ENCODE assay signal across 9 mouse cellular contexts in the genomic region with DNA sequence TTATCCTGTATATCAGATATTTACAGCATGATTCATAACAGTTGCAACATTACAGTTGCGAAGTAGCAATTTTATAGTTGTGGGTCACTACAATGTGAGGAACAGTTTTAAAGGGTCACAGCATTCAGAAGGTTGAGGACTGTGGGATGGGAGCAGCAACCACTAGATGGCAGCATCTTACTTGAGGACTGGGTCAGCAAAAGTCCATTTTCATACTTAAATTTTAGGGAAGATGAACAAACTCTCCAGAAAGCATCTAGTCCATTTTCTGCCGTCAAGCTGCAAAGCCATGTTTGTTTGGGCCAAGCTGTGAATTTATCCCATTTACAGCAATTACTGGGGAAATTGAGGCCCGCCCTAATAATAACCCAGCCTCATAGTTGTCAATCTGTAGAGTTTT. TPM values are rescaled to one million over a fixed set of nuclear protein-coding genes. Genes with fewer than 3 reads are reported as not detected.
A peak's percentile ranks its signal among the peaks of the same experiment; 100 is the strongest.
DNase-seq lines count a peak whose midpoint lies in the region; ATAC-seq and TF ChIP-seq lines count a peak whose summit lies in the region.
"Had no signal": no experiment of that assay in that cellular context is flagged by ENCODE, and none has a peak within 500 bp of the region (broad histone marks: within the 10 kb centered on the region; RNA-seq: fewer than 3 reads in every experiment).

No protein-coding gene starts in this region.

- no peak overlapping the region for H3K9ac ChIP-seq in hindbrain, embryonic 14.5 days
- no peak overlapping the region for H3K9ac ChIP-seq in limb, embryonic 14.5 days (ENCODE audit: low read depth, low read length, severe bottlenecking)
- no peak overlapping the region for H3K9ac ChIP-seq in stomach, postnatal 0 days (ENCODE audit: low read length)
- H3K9ac ChIP-seq: limb, embryonic 12.5 days had no signal

- peak; percentile 88 for ATAC-seq in frontal cortex, adult (ENCODE audit: low TSS enrichment)
- ATAC-seq in hindbrain, embryonic 14.5 days (ENCODE audit: low FRiP score) = 0 out of 2 replicates have a peak, but pooled peaks have one; percentile 52
- no peak for ATAC-seq in limb, embryonic 14.5 days (ENCODE audit: low FRiP score, low read depth)
- no peak for ATAC-seq in stomach, postnatal 0 days (ENCODE audit: low FRiP score, low TSS enrichment)

- peak; percentile 86 for TF ChIP-seq CTCF in stomach, postnatal 0 days (IDR thresholded peaks at IDR 0.05; ENCODE audit: low read depth)

- H3K4me3 ChIP-seq in hindbrain, embryonic 14.5 days (replicated peaks; ENCODE audit: low read length) = no peak overlapping the region
- no peak overlapping the region for H3K4me3 ChIP-seq in limb, embryonic 14.5 days (replicated peaks; ENCODE audit: low read length)
- no peak overlapping the region for H3K4me3 ChIP-seq in stomach, postnatal 0 days (ENCODE audit: low read depth, low read length)
- H3K4me3 ChIP-seq: limb, embryonic 12.5 days had no signal

- no peaks in the 10 kb centered on the region for H3K4me1 ChIP-seq in hindbrain, embryonic 14.5 days (replicated peaks; ENCODE audit: control insufficient read depth, insufficient read depth, low read length)
- H3K4me1 ChIP-seq in limb, embryonic 14.5 days (ENCODE audit: control insufficient read depth, insufficient read depth, low read length) = peaks cover 4% of the 10 kb centered on the region
- H3K4me1 ChIP-seq in stomach, postnatal 0 days (replicated peaks; ENCODE audit: control insufficient read depth, insufficient read depth) = no peaks in the 10 kb centered on the region

- DNase-seq in frontal cortex, postnatal 10 days (ENCODE audit: low spot score in 2 of 2) = no peak
- peak; percentile 48 for DNase-seq in urinary bladder, postnatal 14 days (ENCODE audit: low spot score)
- no peak for DNase-seq in urinary bladder, postnatal 10 days (ENCODE audit: low spot score)
- DNase-seq in cerebellum, postnatal 14 days = peak; percentile 80 to 84
- DNase-seq in hindbrain, embryonic 14.5 days (ENCODE audit: low spot score) = peak; percentile 67
- peak; percentile 67 for DNase-seq in limb, embryonic 14.5 days (ENCODE audit: low spot score)
- DNase-seq in stomach, postnatal 0 days (ENCODE audit: low spot score) = peak; percentile 32

- no peak for TF ChIP-seq POLR2A in limb, embryonic 14.5 days (IDR thresholded peaks at IDR 0.05; ENCODE audit: borderline replicate concordance, extremely low read depth, insufficient read depth, insufficient read length)

- H3K4me2 ChIP-seq in hindbrain, embryonic 14.5 days (replicated peaks) = no peak overlapping the region
- no peak overlapping the region for H3K4me2 ChIP-seq in limb, embryonic 14.5 days (replicated peaks; ENCODE audit: low read depth, low read length, severe bottlenecking)
- no peak overlapping the region for H3K4me2 ChIP-seq in stomach, postnatal 0 days (replicated peaks; ENCODE audit: low read depth)
- H3K4me2 ChIP-seq: limb, embryonic 12.5 days had no signal

- H3K9me3 ChIP-seq in hindbrain, embryonic 14.5 days (ENCODE audit: control insufficient read depth, low read length) = no peaks in the 10 kb centered on the region
- H3K9me3 ChIP-seq in limb, embryonic 14.5 days (ENCODE audit: control insufficient read depth, low read length) = no peaks in the 10 kb centered on the region
- H3K9me3 ChIP-seq in stomach, postnatal 0 days (ENCODE audit: control insufficient read depth, low read length) = no peaks in the 10 kb centered on the region
- H3K9me3 ChIP-seq: limb, embryonic 12.5 days had no signal

- 64% methylated on average over 3 of the region's 3 CpGs for WGBS in hindbrain, embryonic 14.5 days
- WGBS in limb, embryonic 14.5 days = 52% methylated on average over 3 of the region's 3 CpGs
- 52% methylated on average over 3 of the region's 3 CpGs for WGBS in stomach, postnatal 0 days

- no peaks in the 10 kb centered on the region for H3K27me3 ChIP-seq in hindbrain, embryonic 14.5 days (ENCODE audit: control insufficient read depth, insufficient read depth, low read length)
- H3K27me3 ChIP-seq in limb, embryonic 14.5 days (ENCODE audit: control insufficient read depth, insufficient read depth, low read length) = no peaks in the 10 kb centered on the region
- no peaks in the 10 kb centered on the region for H3K27me3 ChIP-seq in stomach, postnatal 0 days (ENCODE audit: control insufficient read depth, insufficient read depth, low read length)
- H3K27me3 ChIP-seq: limb, embryonic 12.5 days had no signal

- no peak overlapping the region for H3K27ac ChIP-seq in hindbrain, embryonic 14.5 days
- no peak overlapping the region for H3K27ac ChIP-seq in limb, embryonic 14.5 days (replicated peaks; ENCODE audit: low read depth, low read length)
- no peak overlapping the region for H3K27ac ChIP-seq in stomach, postnatal 0 days (replicated peaks)
- H3K27ac ChIP-seq: limb, embryonic 12.5 days had no signal

- H3K36me3 ChIP-seq in hindbrain, embryonic 14.5 days (replicated peaks; ENCODE audit: control insufficient read depth, insufficient read depth) = 0 out of 2 replicates have a peak, but pooled peaks cover 4% of the 10 kb centered on the region
- H3K36me3 ChIP-seq in limb, embryonic 14.5 days (ENCODE audit: control insufficient read depth, insufficient read depth, low read length) = no peaks in the 10 kb centered on the region
- no peaks in the 10 kb centered on the region for H3K36me3 ChIP-seq in stomach, postnatal 0 days (ENCODE audit: control insufficient read depth, insufficient read depth, low read length)
- H3K36me3 ChIP-seq: limb, embryonic 12.5 days had no signal

- TF ChIP-seq EP300 in stomach, postnatal 0 days (optimal IDR thresholded peaks at IDR 0.05) = no peak

RNA-seq across cellular contexts. Expression of a gene that starts 55.9 kb away (rescaled TPM):
- 85.8 and 95.7 TPM in 2 replicates for polyA plus RNA-seq in hindbrain, embryonic 14.5 days (2014; fragmentation: Nextera tagmentation; extraction: Ambion mirVana)
- polyA plus RNA-seq in limb, embryonic 14.5 days (2012; rRNA removed) = 27.3 and 27.8 TPM in 2 replicates
- polyA plus RNA-seq in limb, embryonic 14.5 days (2014; fragmentation: Nextera tagmentation; extraction: Ambion mirVana) = 25.4 and 30.7 TPM in 2 replicates
- polyA plus RNA-seq in stomach, postnatal 0 days (2015; fragmentation: Nextera tagmentation; extraction: Ambion mirVana) = 7.7 and 8.1 TPM in 2 replicates

RNA-seq across cellular contexts. Expression of a gene that starts 58.6 kb away (rescaled TPM):
- 0.43 and 0.94 TPM in 2 replicates for polyA plus RNA-seq in hindbrain, embryonic 14.5 days (2014; fragmentation: Nextera tagmentation; extraction: Ambion mirVana)
- polyA plus RNA-seq in limb, embryonic 14.5 days (2012; rRNA removed) = 1.3 and 1.5 TPM in 2 replicates
- 1.0 and 1.4 TPM in 2 replicates for polyA plus RNA-seq in limb, embryonic 14.5 days (2014; fragmentation: Nextera tagmentation; extraction: Ambion mirVana)
- polyA plus RNA-seq in stomach, postnatal 0 days (2015; fragmentation: Nextera tagmentation; extraction: Ambion mirVana) = 0.74 and 0.96 TPM in 2 replicates

Comparison
In these comparisons a context has a peak if more than half of its experiments do, and no peak if none do; other contexts are left out.
1. DNase-seq: peak in urinary bladder, postnatal 14 days (single experiment), cerebellum, postnatal 14 days (2 of 2), hindbrain, embryonic 14.5 days (single experiment), limb, embryonic 14.5 days (single experiment) and stomach, postnatal 0 days (single experiment); none in frontal cortex, postnatal 10 days (0 of 2) and urinary bladder, postnatal 10 days (single experiment).
2. ATAC-seq: peak in frontal cortex, adult (single experiment) and hindbrain, embryonic 14.5 days (single experiment); none in limb, embryonic 14.5 days (single experiment) and stomach, postnatal 0 days (single experiment).